Mouse (Mus musculus): ENCODE data around the gene Cldnd1. TPM values are rescaled to one million over a fixed set of nuclear protein-coding genes. Genes with fewer than 3 reads are reported as not detected.

The Cldnd1 gene
- polyA plus RNA-seq, 1 experiment from 2014 or later: 125 TPM

- H3K27me3 ChIP-seq (ENCODE audit: control insufficient read depth, insufficient read depth, low read length): no peaks in the 10 kb centered on the region
- H3K4me1 ChIP-seq (ENCODE audit: control insufficient read depth, insufficient read depth, low read length): no peaks in the 10 kb centered on the region
- H3K27ac ChIP-seq (ENCODE audit: low read length): no peak within 1 kb of the TSS
- no peaks in the 10 kb centered on the region for H3K9me3 ChIP-seq (replicated peaks; ENCODE audit: control insufficient read depth, low read length)
- H3K9ac ChIP-seq (ENCODE audit: low read length): no peak within 1 kb of the TSS
- H3K4me3 ChIP-seq (replicated peaks; ENCODE audit: low read length): no peak within 1 kb of the TSS
- WGBS: 81% methylated on average over 1 of the region's 1 CpGs
- no peaks in the 10 kb centered on the region for H3K36me3 ChIP-seq (ENCODE audit: control insufficient read depth, insufficient read depth, low read length)
- no peak for ATAC-seq (ENCODE audit: insufficient read depth, low FRiP score)
- no peak within 1 kb of the TSS for H3K4me2 ChIP-seq (ENCODE audit: low read depth, low read length)
These were observed 35.4 kb downstream of the Cldnd1 start, which contains the start of gene Olfr172 for GRCm38 (mm10) chr16:58763076-58763475. Gene Olfr172 (minus strand): TSS chr16:58763176.

Small RNAs within 50 kb of the gene (microRNA-seq; reads per million reads assigned to microRNA genes)
- not detected for gene Gm27564

Other genes starting within 250 kb of the Cldnd1 start
- 11.7 and 14.7 TPM in 2 replicates for gene St3gal6, start 203.7 kb upstream of the Cldnd1 start, polyA plus RNA-seq (2015; fragmentation: Nextera tagmentation; extraction: Ambion mirVana)
- not detected in 2 replicates for gene Gm813, start 110.9 kb upstream of the Cldnd1 start, polyA plus RNA-seq (2015; fragmentation: Nextera tagmentation; extraction: Ambion mirVana)
- gene E330017A01Rik, start 89.2 kb upstream of the Cldnd1 start, polyA plus RNA-seq (2015; fragmentation: Nextera tagmentation; extraction: Ambion mirVana): not detected in 2 replicates
- gene Cpox, start 57.6 kb upstream of the Cldnd1 start, polyA plus RNA-seq (2015; fragmentation: Nextera tagmentation; extraction: Ambion mirVana): 40.4 and 41.1 TPM in 2 replicates
- gene Gpr15, start 8.8 kb upstream of the Cldnd1 start, polyA plus RNA-seq (2015; fragmentation: Nextera tagmentation; extraction: Ambion mirVana): 0.14 TPM in 1 of 2 replicates, not detected in the other
- gene Olfr172, start 35.3 kb downstream of the Cldnd1 start, polyA plus RNA-seq (2015; fragmentation: Nextera tagmentation; extraction: Ambion mirVana): not detected in 2 replicates
- gene Olfr173, start 72.4 kb downstream of the Cldnd1 start, polyA plus RNA-seq (2015; fragmentation: Nextera tagmentation; extraction: Ambion mirVana): not detected in 2 replicates
- gene Olfr175-ps1, start 98.9 kb downstream of the Cldnd1 start, polyA plus RNA-seq (2015; fragmentation: Nextera tagmentation; extraction: Ambion mirVana): not detected in 2 replicates
- gene Olfr177, start 146.9 kb downstream of the Cldnd1 start, polyA plus RNA-seq (2015; fragmentation: Nextera tagmentation; extraction: Ambion mirVana): not detected in 2 replicates
- gene Olfr178, start 164.2 kb downstream of the Cldnd1 start, polyA plus RNA-seq (2015; fragmentation: Nextera tagmentation; extraction: Ambion mirVana): not detected in 2 replicates
- gene Olfr181, start 200.8 kb downstream of the Cldnd1 start, polyA plus RNA-seq (2015; fragmentation: Nextera tagmentation; extraction: Ambion mirVana): not detected in 2 replicates
- not detected in 2 replicates for gene Olfr180, start 201.5 kb downstream of the Cldnd1 start, polyA plus RNA-seq (2015; fragmentation: Nextera tagmentation; extraction: Ambion mirVana)